Mouse (Mus musculus) embryonic facial prominence, embryonic 13.5 days (tissue): ENCODE results near the gene Cpm. TPM values are rescaled to one million over a fixed set of nuclear protein-coding genes. Genes with fewer than 3 reads are reported as not detected.

Experiments
- ATAC-seq: fragments of 200-750 bp; cut with Nextera tagmentation; 2 replicates; pipeline ENCODE4 v1.8.0; 2017; ENCODE audit warnings: low read depth; ENCODE audit not compliant: insufficient number of reproducible peaks, insufficient read depth, low FRiP score, low TSS enrichment
- H3K27ac ChIP-seq: fragments of 300-500 bp; sonication (generic); 2 replicates; pipeline ENCODE4 v1.5.1; 2015; ENCODE audit warnings: moderate library complexity, mild to moderate bottlenecking, inconsistent platforms
- H3K27me3 ChIP-seq: fragments of 300-500 bp; sonication (generic); 2 replicates; pipeline ENCODE4 v1.6.1; 2015; ENCODE audit warnings: mild to moderate bottlenecking, inconsistent platforms
- H3K36me3 ChIP-seq: fragments of 300-500 bp; sonication (generic); 2 replicates; pipeline ENCODE4 v1.6.1; 2015; ENCODE audit warnings: mild to moderate bottlenecking, inconsistent platforms
- H3K4me1 ChIP-seq: fragments of 300-500 bp; sonication (generic); 2 replicates; pipeline ENCODE4 v1.6.1; 2015; ENCODE audit warnings: inconsistent platforms
- H3K4me2 ChIP-seq: fragments of 300-500 bp; sonication (generic); 2 replicates; pipeline ENCODE4 v1.6.1; 2015; ENCODE audit warnings: moderate library complexity, mild to moderate bottlenecking, inconsistent platforms
- H3K4me3 ChIP-seq: fragments of 300-500 bp; sonication (generic); 2 replicates; pipeline ENCODE4 v1.5.1; 2015; ENCODE audit warnings: mild to moderate bottlenecking, inconsistent platforms
- H3K9ac ChIP-seq: fragments of 300-500 bp; sonication (generic); 2 replicates; pipeline ENCODE4 v1.6.1; 2015; ENCODE audit warnings: mild to moderate bottlenecking, inconsistent platforms
- H3K9me3 ChIP-seq: fragments of 300-500 bp; sonication (generic); 2 replicates; pipeline ENCODE4 v1.6.1; 2016; ENCODE audit warnings: inconsistent platforms
- WGBS: fragments of 180-500 bp; shearing (Covaris S2); methylation state at CpG from one replicate; pipeline ENCODE4 v1.1.7; 2015; ENCODE audit warnings: mixed read lengths; 5-methylcytosine and 5-hydroxymethylcytosine counted together
- polyA plus RNA-seq: library from polyadenylated mRNA; unstranded; fragments of >200 nt; fragmentation: Nextera tagmentation; extraction: Ambion mirVana; gene quantifications from 2 replicates; pipeline ENCODE4 v1.2.1, GENCODE M21; 2015

Cpm gene
- polyA plus RNA-seq, 1 experiment from 2014 or later, result 25.6 TPM

- Histone ChIP-seq H3K4me2 (no peak overlapping the region), H3K27me3 (no peaks in the 10 kb centered on the region), H3K27ac (no peak overlapping the region), H3K9ac (no peak overlapping the region), H3K36me3 (no peaks in the 10 kb centered on the region), H3K9me3 (no peaks in the 10 kb centered on the region), H3K4me3 (no peak overlapping the region), H3K4me1 (peaks cover 6% of the 10 kb centered on the region)
- no peak for ATAC-seq
- WGBS, result 79% methylated on average over 7 of the region's 7 CpGs
Measured at GRCm38 (mm10) chr10:117656985-117657658, 27.8 kb downstream of the Cpm start.

- Histone ChIP-seq H3K4me1 (peaks cover 7% of the 10 kb centered on the region; the same call in 1 of the 2 replicates), H3K9ac (no peak overlapping the region), H3K27ac (no peak overlapping the region), H3K27me3 (no peaks in the 10 kb centered on the region), H3K4me3 (no peak overlapping the region), H3K36me3 (no peaks in the 10 kb centered on the region), H3K4me2 (no peak overlapping the region), H3K9me3 (no peaks in the 10 kb centered on the region)
- 76% methylated on average over 3 of the region's 3 CpGs for WGBS
- ATAC-seq, result no peak; the same call in 1 of the 2 replicates
Measured at GRCm38 (mm10) chr10:117657659-117658306, 28.5 kb downstream of the Cpm start.

GRCm38 (mm10) chr10:117658522-117659429, 29.5 kb downstream of the Cpm start:
- Histone ChIP-seq H3K9ac (no peak overlapping the region), H3K27ac (no peak overlapping the region), H3K27me3 (no peaks in the 10 kb centered on the region), H3K4me2 (no peak overlapping the region), H3K4me3 (no peak overlapping the region), H3K36me3 (no peaks in the 10 kb centered on the region), H3K4me1 (peaks cover 16% of the 10 kb centered on the region), H3K9me3 (no peaks in the 10 kb centered on the region)
- 75% methylated on average over 14 of the region's 14 CpGs for WGBS
- no peak for ATAC-seq

GRCm38 (mm10) chr10:117659430-117659813, 30.1 kb downstream of the Cpm start:
- H3K9me3 ChIP-seq, result no peaks in the 10 kb centered on the region
- H3K27me3 ChIP-seq, result no peaks in the 10 kb centered on the region
- no peak overlapping the region for H3K9ac ChIP-seq
- peaks cover 21% of the 10 kb centered on the region for H3K4me1 ChIP-seq
- H3K36me3 ChIP-seq, result no peaks in the 10 kb centered on the region
- H3K4me3 ChIP-seq, result no peak overlapping the region
- 48% methylated on average over 11 of the region's 11 CpGs for WGBS
- no peak overlapping the region for H3K27ac ChIP-seq
- no peak overlapping the region for H3K4me2 ChIP-seq
- no peak for ATAC-seq

- peaks cover 21% of the 10 kb centered on the region for H3K4me1 ChIP-seq
- H3K9ac ChIP-seq, result no peak overlapping the region
- no peak overlapping the region for H3K4me2 ChIP-seq
- ATAC-seq, result no peak
- no peaks in the 10 kb centered on the region for H3K9me3 ChIP-seq
- H3K27me3 ChIP-seq, result no peaks in the 10 kb centered on the region
- no peak overlapping the region for H3K4me3 ChIP-seq
- no peak overlapping the region for H3K27ac ChIP-seq
- WGBS, result 32% methylated on average over 11 of the region's 11 CpGs
- no peaks in the 10 kb centered on the region for H3K36me3 ChIP-seq
Measured at GRCm38 (mm10) chr10:117659819-117660218, 30.5 kb downstream of the Cpm start.

- Histone ChIP-seq H3K27ac (0 out of 2 replicates have a peak overlapping the region, but pooled peaks have one; percentile 16), H3K4me3 (no peak overlapping the region), H3K4me1 (peaks cover 28% of the 10 kb centered on the region), H3K4me2 (no peak overlapping the region), H3K36me3 (no peaks in the 10 kb centered on the region), H3K9ac (no peak overlapping the region), H3K9me3 (no peaks in the 10 kb centered on the region), H3K27me3 (no peaks in the 10 kb centered on the region)
- WGBS, result 80% methylated on average over 15 of the region's 15 CpGs
- no peak for ATAC-seq
Measured at GRCm38 (mm10) chr10:117662316-117663055, 33.2 kb downstream of the Cpm start.

- Histone ChIP-seq H3K36me3 (no peaks in the 10 kb centered on the region), H3K9me3 (no peaks in the 10 kb centered on the region), H3K9ac (no peak overlapping the region), H3K4me2 (peak overlapping the region; percentile 29), H3K4me1 (peaks cover 28% of the 10 kb centered on the region), H3K4me3 (no peak overlapping the region), H3K27me3 (no peaks in the 10 kb centered on the region), H3K27ac (0 out of 2 replicates have a peak overlapping the region, but pooled peaks have one; percentile 16)
- no peak for ATAC-seq
- WGBS, result 65% methylated on average over 14 of the region's 14 CpGs
Measured at GRCm38 (mm10) chr10:117663056-117663864, 34.0 kb downstream of the Cpm start.

GRCm38 (mm10) chr10:117663865-117664200, 34.5 kb downstream of the Cpm start:
- WGBS, result 15% methylated on average over 9 of the region's 9 CpGs
- ATAC-seq, result no peak
- H3K27ac ChIP-seq, result no peak overlapping the region

GRCm38 (mm10) chr10:117664208-117664925, 35.1 kb downstream of the Cpm start:
- ATAC-seq, result no peak
- no peak overlapping the region for H3K4me3 ChIP-seq
- H3K4me2 ChIP-seq, result peak overlapping the region; percentile 29
- no peak overlapping the region for H3K27ac ChIP-seq
- no peaks in the 10 kb centered on the region for H3K27me3 ChIP-seq
- H3K4me1 ChIP-seq, result peaks cover 33% of the 10 kb centered on the region
- WGBS, result 49% methylated on average over 14 of the region's 14 CpGs
- no peak overlapping the region for H3K9ac ChIP-seq
- no peaks in the 10 kb centered on the region for H3K9me3 ChIP-seq
- H3K36me3 ChIP-seq, result no peaks in the 10 kb centered on the region

More at GRCm38 (mm10) chr10:117663865-117664200, 34.5 kb downstream of the Cpm start:
- no peaks in the 10 kb centered on the region for H3K36me3 ChIP-seq
- no peaks in the 10 kb centered on the region for H3K9me3 ChIP-seq
- H3K9ac ChIP-seq, result no peak overlapping the region
- H3K4me3 ChIP-seq, result no peak overlapping the region
- H3K4me2 ChIP-seq, result peak overlapping the region; percentile 29
- H3K4me1 ChIP-seq, result peaks cover 28% of the 10 kb centered on the region
- no peaks in the 10 kb centered on the region for H3K27me3 ChIP-seq

GRCm38 (mm10) chr10:117664926-117665209, 35.6 kb downstream of the Cpm start:
- Histone ChIP-seq H3K9me3 (no peaks in the 10 kb centered on the region), H3K27ac (no peak overlapping the region), H3K36me3 (no peaks in the 10 kb centered on the region), H3K4me1 (peaks cover 34% of the 10 kb centered on the region), H3K4me2 (no peak overlapping the region), H3K4me3 (no peak overlapping the region), H3K27me3 (no peaks in the 10 kb centered on the region), H3K9ac (no peak overlapping the region)
- no peak for ATAC-seq
